Mouse (Mus musculus): ENCODE results near the gene BC037034. TPM values are rescaled to one million over a fixed set of nuclear protein-coding genes. Genes with fewer than 3 reads are reported as not detected.

Gene BC037034
- polyA plus RNA-seq (2014; fragmentation: Illumina TruSeq; extraction: RNeasy Lipid Tissue Mini Kit (QIAGEN cat#74804); ENCODE audit: insufficient read depth, low read depth, low replicate concordance): 12.5 TPM

DNA sequence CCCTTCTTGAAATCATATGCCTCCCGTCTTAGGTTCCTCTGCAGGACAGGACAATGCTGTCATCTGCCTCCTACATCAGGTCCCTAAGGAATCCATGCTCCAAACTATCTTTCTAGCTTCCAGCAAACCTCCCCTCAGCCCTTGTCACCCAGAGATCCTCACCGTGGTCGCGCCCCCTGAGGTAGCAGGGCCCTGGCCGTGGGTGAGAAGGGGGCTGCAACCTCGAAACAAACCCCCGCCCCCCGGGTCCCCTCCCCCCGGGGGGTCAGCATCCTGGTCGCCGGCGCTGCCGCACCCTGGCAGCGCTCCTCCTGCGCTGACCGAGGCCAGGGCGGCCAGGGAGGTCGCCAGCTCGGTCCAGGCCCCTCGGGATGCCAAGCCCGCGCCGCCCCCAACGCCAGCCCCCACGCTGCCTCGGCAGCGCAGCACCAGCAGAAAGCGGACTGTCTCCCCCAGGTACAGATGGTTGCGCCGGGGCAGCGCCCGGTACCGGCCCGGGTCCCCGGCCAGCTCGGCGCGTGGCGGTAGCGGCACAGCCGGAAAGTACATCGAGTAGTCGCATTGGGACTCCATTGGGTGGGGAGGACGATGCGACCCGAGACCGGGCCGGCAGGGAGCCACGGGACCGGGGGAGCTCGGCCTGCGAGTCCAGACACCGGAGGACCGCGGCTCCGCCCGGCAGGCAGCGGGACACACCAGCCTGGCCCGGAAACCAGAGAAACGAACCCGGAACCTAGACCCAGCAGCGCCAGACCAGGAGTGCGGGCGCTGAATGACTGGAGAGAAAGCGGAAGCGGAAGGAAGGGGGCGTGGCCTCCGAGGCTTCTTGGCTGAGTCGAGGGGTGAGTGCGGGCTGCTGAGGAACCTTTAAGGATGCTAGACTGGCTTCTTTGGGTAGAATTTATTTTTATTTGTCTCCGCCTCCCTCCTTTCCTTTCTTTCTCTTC is at the start of gene BC037034:
BC037034 (minus strand) TSS at position 774 of the 947 bp plus-strand sequence.

DNA sequence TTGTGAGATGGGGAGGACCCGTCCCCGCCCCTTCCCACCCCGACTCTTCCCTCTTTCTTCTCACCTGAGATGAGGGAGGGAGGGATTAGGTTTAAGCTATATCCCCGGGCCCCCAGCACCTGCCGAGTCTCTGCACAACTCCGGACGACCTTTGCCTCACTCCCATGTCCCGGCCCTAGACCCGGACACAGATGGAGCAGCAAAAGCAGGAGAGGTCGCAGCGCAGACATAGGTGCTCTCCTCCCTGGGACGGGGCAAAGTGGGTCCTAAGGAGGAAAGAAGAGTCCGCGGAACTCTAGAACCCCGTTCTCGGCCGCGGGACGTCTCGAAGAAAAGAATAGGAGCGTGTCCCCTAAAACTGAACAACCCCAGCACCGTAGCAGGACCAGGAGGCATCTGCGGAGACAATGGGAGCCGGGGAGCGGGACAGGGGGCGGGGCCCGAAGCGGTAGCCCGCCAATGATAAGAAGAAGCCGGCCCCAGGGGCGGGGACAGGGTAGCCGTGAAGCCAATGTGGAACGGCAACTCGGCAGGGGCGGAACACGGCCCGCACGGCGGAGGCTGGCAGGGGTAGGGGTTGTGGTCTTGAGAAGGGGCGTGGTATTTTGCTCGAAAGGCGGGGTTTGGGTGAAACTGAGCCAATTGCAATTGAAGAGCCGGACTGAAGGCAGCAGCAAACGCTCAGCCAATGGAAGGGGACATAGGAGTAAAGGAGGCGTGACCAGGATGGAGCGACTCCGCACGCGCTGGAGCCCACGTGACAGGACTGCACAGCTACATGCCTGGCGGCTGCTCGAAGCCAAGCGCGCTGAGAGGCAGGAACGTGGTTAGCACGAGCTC is 16.0 kb upstream of the BC037034 start, which contains the start of the genes Gm43720, Gpc2 and Stag3:
Gm43720 (minus strand) TSS at position 374 of the 840 bp plus-strand sequence.
Gpc2 (minus strand) TSS at position 421 of the 840 bp plus-strand sequence.
Stag3 (plus strand) TSS at position 656 of the 840 bp plus-strand sequence.

GRCm38 (mm10) chr5:138272409-138272923 is 8.6 kb upstream of the BC037034 start, which contains the start of gene Gal3st4:
Gene Gal3st4 (minus strand): TSS chr5:138272840.

DNA sequence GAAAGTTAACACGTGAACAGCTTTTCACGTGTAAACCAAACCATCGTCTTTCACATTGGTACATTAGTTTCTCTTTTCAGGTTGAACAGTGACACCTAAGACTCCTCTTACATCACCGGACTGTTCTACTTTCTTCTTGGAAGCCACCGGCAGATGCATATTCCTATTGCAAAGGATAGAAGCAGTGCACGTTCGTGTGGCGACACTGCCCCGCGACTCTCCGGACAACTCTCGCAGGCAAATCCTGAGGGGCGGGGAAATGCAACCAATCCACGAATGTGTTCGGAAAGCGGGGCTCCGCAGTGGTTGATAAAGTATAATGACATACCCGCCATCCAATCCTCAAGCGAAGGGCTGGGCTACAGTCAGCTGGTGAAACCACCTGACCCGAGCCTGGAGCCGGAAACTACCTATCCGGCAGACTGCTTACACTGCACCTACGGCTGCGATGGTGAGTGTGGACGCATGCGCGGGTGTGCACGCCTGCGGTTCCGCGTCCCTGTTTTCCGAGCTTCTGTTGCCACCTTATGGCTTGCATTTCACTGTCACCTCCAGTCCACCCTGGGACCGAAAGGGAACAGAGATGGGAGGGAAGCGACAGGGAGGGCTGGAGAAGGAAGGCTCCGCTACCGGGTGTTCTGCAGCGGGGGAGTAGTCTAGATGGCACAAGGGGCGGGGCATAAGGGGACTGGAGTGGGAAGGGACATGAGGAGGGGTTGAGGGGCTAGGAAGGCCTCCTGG is 8.3 kb downstream of the BC037034 start, which contains the start of gene Lamtor4:
Lamtor4 (plus strand) TSS at position 130 of the 741 bp plus-strand sequence.

DNA sequence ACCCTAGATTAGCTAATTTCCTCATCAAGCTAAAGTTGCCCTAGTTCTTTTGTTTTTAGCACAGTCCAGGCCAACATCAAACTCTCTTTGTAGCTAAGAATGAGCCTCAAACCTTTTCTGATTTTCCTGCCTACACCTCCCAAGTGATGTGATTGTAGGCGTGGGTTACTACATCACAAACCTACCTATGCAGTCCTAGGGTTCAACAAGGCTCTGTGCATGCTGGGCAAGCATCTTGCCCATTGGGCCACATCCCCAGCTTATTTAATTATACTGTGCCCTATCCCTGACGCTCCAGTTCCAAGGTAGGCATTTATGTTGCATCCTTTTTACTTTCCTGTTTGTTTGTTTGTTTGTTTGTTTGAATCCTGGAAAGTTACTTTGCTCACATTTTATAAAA is 38.1 kb downstream of the BC037034 start, which contains the start of gene Nxpe5:
Nxpe5 (plus strand) TSS at position 199 of the 400 bp plus-strand sequence.

Other genes with a start within 250 kb of the BC037034 start
- gene Smok3a, start 242.8 kb downstream of the BC037034 start, polyA plus RNA-seq (2014; fragmentation: Illumina TruSeq; extraction: RNeasy Lipid Tissue Mini Kit (QIAGEN cat#74804); ENCODE audit: insufficient read depth, low read depth, low replicate concordance): not detected
- gene Smok3b, start 242.6 kb downstream of the BC037034 start, polyA plus RNA-seq (2014; fragmentation: Illumina TruSeq; extraction: RNeasy Lipid Tissue Mini Kit (QIAGEN cat#74804); ENCODE audit: insufficient read depth, low read depth, low replicate concordance): not detected
- not detected for gene Smok3c, start 210.8 kb downstream of the BC037034 start, polyA plus RNA-seq (2014; fragmentation: Illumina TruSeq; extraction: RNeasy Lipid Tissue Mini Kit (QIAGEN cat#74804); ENCODE audit: insufficient read depth, low read depth, low replicate concordance)
- 5.0 TPM for gene Zkscan1, start 178.9 kb downstream of the BC037034 start, polyA plus RNA-seq (2014; fragmentation: Illumina TruSeq; extraction: RNeasy Lipid Tissue Mini Kit (QIAGEN cat#74804); ENCODE audit: insufficient read depth, low read depth, low replicate concordance)
- 15.8 TPM for gene Zscan21, start 147.1 kb downstream of the BC037034 start, polyA plus RNA-seq (2014; fragmentation: Illumina TruSeq; extraction: RNeasy Lipid Tissue Mini Kit (QIAGEN cat#74804); ENCODE audit: insufficient read depth, low read depth, low replicate concordance)
- 2.2 TPM for gene Zfp113, start 108.3 kb downstream of the BC037034 start, polyA plus RNA-seq (2014; fragmentation: Illumina TruSeq; extraction: RNeasy Lipid Tissue Mini Kit (QIAGEN cat#74804); ENCODE audit: insufficient read depth, low read depth, low replicate concordance)
- 86.6 TPM for gene Cops6, start 103.0 kb downstream of the BC037034 start, polyA plus RNA-seq (2014; fragmentation: Illumina TruSeq; extraction: RNeasy Lipid Tissue Mini Kit (QIAGEN cat#74804); ENCODE audit: insufficient read depth, low read depth, low replicate concordance)
- 9.1 TPM for gene Ap4m1, start 92.0 kb downstream of the BC037034 start, polyA plus RNA-seq (2014; fragmentation: Illumina TruSeq; extraction: RNeasy Lipid Tissue Mini Kit (QIAGEN cat#74804); ENCODE audit: insufficient read depth, low read depth, low replicate concordance)
- gene Mcm7, start 91.6 kb downstream of the BC037034 start, polyA plus RNA-seq (2014; fragmentation: Illumina TruSeq; extraction: RNeasy Lipid Tissue Mini Kit (QIAGEN cat#74804); ENCODE audit: insufficient read depth, low read depth, low replicate concordance): 18.9 TPM
- 17.3 TPM for gene Taf6, start 76.6 kb downstream of the BC037034 start, polyA plus RNA-seq (2014; fragmentation: Illumina TruSeq; extraction: RNeasy Lipid Tissue Mini Kit (QIAGEN cat#74804); ENCODE audit: insufficient read depth, low read depth, low replicate concordance)
- gene Cnpy4, start 76.5 kb downstream of the BC037034 start, polyA plus RNA-seq (2014; fragmentation: Illumina TruSeq; extraction: RNeasy Lipid Tissue Mini Kit (QIAGEN cat#74804); ENCODE audit: insufficient read depth, low read depth, low replicate concordance): 16.2 TPM
- 3.5 TPM for gene Mblac1, start 69.7 kb downstream of the BC037034 start, polyA plus RNA-seq (2014; fragmentation: Illumina TruSeq; extraction: RNeasy Lipid Tissue Mini Kit (QIAGEN cat#74804); ENCODE audit: insufficient read depth, low read depth, low replicate concordance)
- gene Nxpe5, start 38.1 kb downstream of the BC037034 start, polyA plus RNA-seq (2014; fragmentation: Illumina TruSeq; extraction: RNeasy Lipid Tissue Mini Kit (QIAGEN cat#74804); ENCODE audit: insufficient read depth, low read depth, low replicate concordance): 0.40 TPM
- 84.6 TPM for gene Lamtor4, start 8.6 kb downstream of the BC037034 start, polyA plus RNA-seq (2014; fragmentation: Illumina TruSeq; extraction: RNeasy Lipid Tissue Mini Kit (QIAGEN cat#74804); ENCODE audit: insufficient read depth, low read depth, low replicate concordance)
- 0.70 TPM for gene Gal3st4, start 8.8 kb upstream of the BC037034 start, polyA plus RNA-seq (2014; fragmentation: Illumina TruSeq; extraction: RNeasy Lipid Tissue Mini Kit (QIAGEN cat#74804); ENCODE audit: insufficient read depth, low read depth, low replicate concordance)
- not detected for gene Gm43720, start 15.9 kb upstream of the BC037034 start, polyA plus RNA-seq (2014; fragmentation: Illumina TruSeq; extraction: RNeasy Lipid Tissue Mini Kit (QIAGEN cat#74804); ENCODE audit: insufficient read depth, low read depth, low replicate concordance)
- 0.81 TPM for gene Gpc2, start 16.0 kb upstream of the BC037034 start, polyA plus RNA-seq (2014; fragmentation: Illumina TruSeq; extraction: RNeasy Lipid Tissue Mini Kit (QIAGEN cat#74804); ENCODE audit: insufficient read depth, low read depth, low replicate concordance)
- gene Stag3, start 16.2 kb upstream of the BC037034 start, polyA plus RNA-seq (2014; fragmentation: Illumina TruSeq; extraction: RNeasy Lipid Tissue Mini Kit (QIAGEN cat#74804); ENCODE audit: insufficient read depth, low read depth, low replicate concordance): not detected
- gene Pvrig, start 77.9 kb upstream of the BC037034 start, polyA plus RNA-seq (2014; fragmentation: Illumina TruSeq; extraction: RNeasy Lipid Tissue Mini Kit (QIAGEN cat#74804); ENCODE audit: insufficient read depth, low read depth, low replicate concordance): 0.23 TPM
- gene Zfp157, start 177.4 kb upstream of the BC037034 start, polyA plus RNA-seq (2014; fragmentation: Illumina TruSeq; extraction: RNeasy Lipid Tissue Mini Kit (QIAGEN cat#74804); ENCODE audit: insufficient read depth, low read depth, low replicate concordance): 3.9 TPM

Data from lung, adult 10 weeks (tissue).